Mouse (Mus musculus): Measurements from ENCODE around the gene Kif26a. TPM values are rescaled to one million over a fixed set of nuclear protein-coding genes. Genes with fewer than 3 reads are reported as not detected.

Kif26a gene
- polyA plus RNA-seq, 1 experiment from 2014 or later = 3.5 TPM

DNA sequence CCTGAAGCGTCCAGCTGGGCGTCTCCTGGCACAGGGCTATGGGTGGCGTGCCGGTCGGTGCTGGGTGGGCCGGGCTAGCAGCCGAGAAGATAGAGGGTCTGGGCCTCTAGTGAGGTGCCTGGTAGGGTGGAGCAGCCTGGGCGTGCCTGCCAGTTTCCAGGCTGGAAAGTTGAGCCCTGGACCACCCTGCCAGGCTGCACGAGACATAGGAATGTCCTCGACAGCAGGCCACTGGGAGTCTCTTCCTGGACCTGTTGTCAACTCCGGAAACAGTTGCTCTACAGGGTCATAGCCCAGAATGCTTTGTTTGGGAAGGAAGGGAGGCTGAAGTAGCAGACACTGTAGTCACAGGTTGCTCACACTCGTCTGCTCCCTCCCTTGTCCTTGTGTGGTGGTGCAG is 7.6 kb downstream of the Kif26a start:
- no peaks in the 10 kb centered on the region for H3K27me3 ChIP-seq (ENCODE audit: control insufficient read depth, insufficient read depth, low read length)
- WGBS = 68% methylated on average over 12 of the region's 12 CpGs
- ATAC-seq (ENCODE audit: insufficient read depth, low FRiP score) = no peak
- no peak overlapping the region for H3K4me2 ChIP-seq (ENCODE audit: low read depth, low read length)
- H3K4me1 ChIP-seq (ENCODE audit: control insufficient read depth, insufficient read depth, low read length) = peaks cover 19% of the 10 kb centered on the region
- no peak overlapping the region for H3K4me3 ChIP-seq (replicated peaks; ENCODE audit: low read length)
- H3K27ac ChIP-seq (ENCODE audit: low read length) = peak overlapping the region; percentile 3; the same call in 1 of the 2 replicates
- H3K9me3 ChIP-seq (replicated peaks; ENCODE audit: control insufficient read depth, low read length) = no peaks in the 10 kb centered on the region
- 0 out of 2 replicates have a peak overlapping the region, but pooled peaks have one; percentile 21 for H3K9ac ChIP-seq (ENCODE audit: low read length)
- H3K36me3 ChIP-seq (ENCODE audit: control insufficient read depth, insufficient read depth, low read length) = no peaks in the 10 kb centered on the region

DNA sequence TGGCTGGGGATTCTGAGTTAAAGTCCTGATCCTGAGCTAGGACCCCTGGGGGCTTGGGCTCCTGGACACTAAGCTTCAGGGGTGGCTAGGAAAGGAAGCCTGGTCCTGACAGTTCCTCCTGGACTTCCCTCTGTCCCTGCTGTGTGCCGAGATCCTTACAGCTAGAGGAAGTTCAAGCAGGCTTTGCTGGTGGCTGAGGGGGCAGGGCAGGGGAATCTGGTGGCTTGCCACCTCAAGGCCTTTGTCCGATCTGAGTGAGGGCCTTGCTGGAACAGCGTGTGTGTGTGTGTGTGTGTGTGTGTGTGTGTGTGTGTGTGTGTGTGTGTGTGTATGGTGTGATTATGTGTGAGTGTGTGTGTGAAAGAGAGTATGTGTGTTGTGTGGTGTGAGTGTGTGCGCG is 8.5 kb downstream of the Kif26a start:
- no peak overlapping the region for H3K4me2 ChIP-seq (ENCODE audit: low read depth, low read length)
- peaks cover 19% of the 10 kb centered on the region for H3K4me1 ChIP-seq (ENCODE audit: control insufficient read depth, insufficient read depth, low read length)
- H3K9me3 ChIP-seq (replicated peaks; ENCODE audit: control insufficient read depth, low read length) = no peaks in the 10 kb centered on the region
- no peak for ATAC-seq (ENCODE audit: insufficient read depth, low FRiP score)
- H3K27ac ChIP-seq (ENCODE audit: low read length) = peak overlapping the region; percentile 56; the same call in 1 of the 2 replicates
- no peak overlapping the region; the same call in 1 of the 2 replicates for H3K9ac ChIP-seq (ENCODE audit: low read length)
- H3K36me3 ChIP-seq (ENCODE audit: control insufficient read depth, insufficient read depth, low read length) = no peaks in the 10 kb centered on the region
- H3K4me3 ChIP-seq (replicated peaks; ENCODE audit: low read length) = no peak overlapping the region
- WGBS = 72% methylated on average over 4 of the region's 5 CpGs
- H3K27me3 ChIP-seq (ENCODE audit: control insufficient read depth, insufficient read depth, low read length) = no peaks in the 10 kb centered on the region

DNA sequence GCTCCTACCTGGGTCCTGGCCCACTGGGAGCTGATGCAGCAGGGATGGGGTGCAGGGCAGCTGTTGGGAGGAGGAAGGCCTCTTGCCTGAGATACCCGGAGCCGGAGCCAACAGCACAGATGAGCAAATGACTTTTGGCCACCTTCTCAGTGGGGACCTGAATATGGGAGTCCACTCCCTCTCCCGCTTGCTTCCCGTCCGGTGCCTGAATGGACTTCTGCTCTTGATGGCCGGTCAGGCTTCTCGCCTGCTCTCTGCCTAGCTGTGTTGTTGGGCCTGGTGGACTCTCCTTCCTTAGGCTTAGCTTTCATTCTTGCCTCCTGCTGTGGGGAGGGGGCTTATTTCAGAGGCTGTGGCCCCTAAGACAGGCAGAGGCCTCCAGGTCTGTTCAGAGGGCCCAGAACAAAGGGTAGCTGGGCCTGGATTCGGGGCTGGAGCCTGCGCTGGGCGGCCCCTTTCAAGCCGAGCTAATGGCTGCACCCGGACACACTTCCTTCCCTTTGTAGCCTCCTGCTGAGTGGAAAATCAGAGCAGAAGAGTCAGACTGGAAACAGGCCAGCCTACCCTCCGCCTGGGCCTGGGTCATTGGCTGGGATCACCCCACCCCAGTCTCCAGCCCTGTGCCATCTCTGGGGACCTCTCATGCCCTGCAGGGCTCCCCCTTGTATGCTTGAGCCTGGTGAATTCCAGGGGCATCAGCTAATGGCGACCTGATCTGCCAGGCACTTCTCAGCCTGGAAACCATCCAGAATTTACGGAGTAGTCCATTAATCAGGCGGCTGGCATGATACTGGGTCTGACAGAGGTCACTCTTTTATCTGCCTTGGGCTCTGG is 9.4 kb downstream of the Kif26a start:
- 74% methylated on average over 16 of the region's 16 CpGs for WGBS
- ATAC-seq (ENCODE audit: insufficient read depth, low FRiP score) = no peak; the same call in 1 of the 2 replicates
- no peak overlapping the region for H3K4me3 ChIP-seq (replicated peaks; ENCODE audit: low read length)
- 0 out of 2 replicates have a peak overlapping the region, but pooled peaks have one; percentile 0 for H3K9ac ChIP-seq (ENCODE audit: low read length)
- H3K9me3 ChIP-seq (replicated peaks; ENCODE audit: control insufficient read depth, low read length) = no peaks in the 10 kb centered on the region
- H3K27me3 ChIP-seq (ENCODE audit: control insufficient read depth, insufficient read depth, low read length) = no peaks in the 10 kb centered on the region
- peak overlapping the region; percentile 56 for H3K27ac ChIP-seq (ENCODE audit: low read length)
- H3K4me1 ChIP-seq (ENCODE audit: control insufficient read depth, insufficient read depth, low read length) = peaks cover 13% of the 10 kb centered on the region
- H3K36me3 ChIP-seq (ENCODE audit: control insufficient read depth, insufficient read depth, low read length) = no peaks in the 10 kb centered on the region
- no peak overlapping the region for H3K4me2 ChIP-seq (ENCODE audit: low read depth, low read length)

DNA sequence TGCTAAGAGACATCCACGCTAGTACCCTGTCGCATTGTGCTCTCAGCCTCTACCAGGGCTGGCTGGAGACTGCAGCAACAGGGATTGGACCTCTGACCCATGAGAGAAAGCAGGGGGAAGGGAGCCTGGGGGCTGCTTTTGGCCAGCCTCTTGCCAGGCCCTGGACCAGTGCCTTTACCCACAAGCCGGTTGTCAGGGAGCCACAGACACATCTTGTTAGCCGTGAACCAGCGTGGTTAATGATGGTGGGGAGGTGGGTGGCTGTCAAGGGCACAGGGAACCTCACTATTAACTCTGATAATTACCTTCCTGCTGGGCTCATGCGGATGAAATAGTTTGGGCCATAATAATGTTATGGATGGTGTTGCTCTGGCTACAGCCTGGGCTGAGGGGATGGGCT is 10.8 kb downstream of the Kif26a start:
- no peak overlapping the region for H3K9ac ChIP-seq (ENCODE audit: low read length)
- ATAC-seq (ENCODE audit: insufficient read depth, low FRiP score) = no peak

DNA sequence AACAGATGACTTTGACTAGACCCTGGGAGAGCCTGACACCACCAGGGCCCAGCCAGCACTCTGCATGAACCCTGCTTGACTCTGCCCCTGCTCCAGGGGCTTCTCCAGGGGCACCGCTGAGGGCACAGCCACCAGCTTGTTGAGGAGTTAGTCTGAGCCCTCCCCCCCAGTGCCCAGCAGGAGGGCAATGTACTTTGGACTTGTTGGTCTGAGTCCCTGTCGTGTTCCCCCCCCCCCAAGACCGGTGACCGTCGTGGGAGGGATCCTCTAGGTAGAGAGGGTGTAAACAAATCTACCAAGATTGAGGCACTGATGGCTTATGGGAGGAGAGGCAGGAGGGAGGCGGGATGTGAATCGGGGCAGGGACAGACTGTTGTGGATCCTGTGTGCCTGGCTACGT is 12.2 kb downstream of the Kif26a start:
- no peak for ATAC-seq (ENCODE audit: insufficient read depth, low FRiP score)
- 42% methylated on average over 8 of the region's 8 CpGs for WGBS

More for the DNA sequence above, 10.8 kb downstream of the Kif26a start:
- H3K4me2 ChIP-seq (ENCODE audit: low read depth, low read length) = no peak overlapping the region
- H3K4me1 ChIP-seq (ENCODE audit: control insufficient read depth, insufficient read depth, low read length) = peaks cover 6% of the 10 kb centered on the region; the same call in 1 of the 2 replicates
- no peaks in the 10 kb centered on the region for H3K9me3 ChIP-seq (replicated peaks; ENCODE audit: control insufficient read depth, low read length)
- no peaks in the 10 kb centered on the region for H3K36me3 ChIP-seq (ENCODE audit: control insufficient read depth, insufficient read depth, low read length)
- no peaks in the 10 kb centered on the region for H3K27me3 ChIP-seq (ENCODE audit: control insufficient read depth, insufficient read depth, low read length)
- no peak overlapping the region for H3K27ac ChIP-seq (ENCODE audit: low read length)
- 85% methylated on average over 6 of the region's 6 CpGs for WGBS
- H3K4me3 ChIP-seq (replicated peaks; ENCODE audit: low read length) = no peak overlapping the region

DNA sequence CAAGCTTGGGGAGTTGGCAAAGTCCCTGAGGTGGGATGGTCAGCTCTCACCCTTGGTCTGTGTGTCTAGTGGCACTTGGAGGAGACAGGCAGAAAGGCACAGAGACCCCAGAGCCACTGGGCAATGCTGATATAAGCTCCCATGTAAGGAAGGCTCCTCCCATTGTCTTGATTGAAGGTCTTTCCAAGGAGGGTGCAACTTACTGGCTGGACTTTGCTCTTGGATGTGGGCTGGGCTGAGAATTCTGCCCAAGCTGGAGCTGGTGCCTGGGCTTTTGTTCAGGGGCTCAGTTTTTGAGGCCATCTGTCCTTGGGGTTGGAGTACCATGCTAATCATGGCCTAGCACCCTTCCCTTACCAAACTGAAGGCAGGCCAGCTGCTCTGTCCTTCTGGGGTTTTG is 12.8 kb downstream of the Kif26a start:
- H3K4me1 ChIP-seq (ENCODE audit: control insufficient read depth, insufficient read depth, low read length) = peaks cover 4% of the 10 kb centered on the region; the same call in 1 of the 2 replicates
- H3K9me3 ChIP-seq (replicated peaks; ENCODE audit: control insufficient read depth, low read length) = no peaks in the 10 kb centered on the region
- H3K27me3 ChIP-seq (ENCODE audit: control insufficient read depth, insufficient read depth, low read length) = no peaks in the 10 kb centered on the region
- no peak overlapping the region for H3K4me3 ChIP-seq (replicated peaks; ENCODE audit: low read length)
- H3K27ac ChIP-seq (ENCODE audit: low read length) = no peak overlapping the region
- H3K9ac ChIP-seq (ENCODE audit: low read length) = no peak overlapping the region
- H3K4me2 ChIP-seq (ENCODE audit: low read depth, low read length) = no peak overlapping the region
- no peaks in the 10 kb centered on the region for H3K36me3 ChIP-seq (ENCODE audit: control insufficient read depth, insufficient read depth, low read length)
- no peak for ATAC-seq (ENCODE audit: insufficient read depth, low FRiP score)

More for the DNA sequence above, 12.2 kb downstream of the Kif26a start:
- H3K4me2 ChIP-seq (ENCODE audit: low read depth, low read length) = no peak overlapping the region
- no peak overlapping the region for H3K27ac ChIP-seq (ENCODE audit: low read length)
- no peak overlapping the region for H3K4me3 ChIP-seq (replicated peaks; ENCODE audit: low read length)
- H3K27me3 ChIP-seq (ENCODE audit: control insufficient read depth, insufficient read depth, low read length) = no peaks in the 10 kb centered on the region
- no peak overlapping the region for H3K9ac ChIP-seq (ENCODE audit: low read length)
- H3K4me1 ChIP-seq (ENCODE audit: control insufficient read depth, insufficient read depth, low read length) = peaks cover 6% of the 10 kb centered on the region; the same call in 1 of the 2 replicates
- no peaks in the 10 kb centered on the region for H3K36me3 ChIP-seq (ENCODE audit: control insufficient read depth, insufficient read depth, low read length)
- H3K9me3 ChIP-seq (replicated peaks; ENCODE audit: control insufficient read depth, low read length) = no peaks in the 10 kb centered on the region

DNA sequence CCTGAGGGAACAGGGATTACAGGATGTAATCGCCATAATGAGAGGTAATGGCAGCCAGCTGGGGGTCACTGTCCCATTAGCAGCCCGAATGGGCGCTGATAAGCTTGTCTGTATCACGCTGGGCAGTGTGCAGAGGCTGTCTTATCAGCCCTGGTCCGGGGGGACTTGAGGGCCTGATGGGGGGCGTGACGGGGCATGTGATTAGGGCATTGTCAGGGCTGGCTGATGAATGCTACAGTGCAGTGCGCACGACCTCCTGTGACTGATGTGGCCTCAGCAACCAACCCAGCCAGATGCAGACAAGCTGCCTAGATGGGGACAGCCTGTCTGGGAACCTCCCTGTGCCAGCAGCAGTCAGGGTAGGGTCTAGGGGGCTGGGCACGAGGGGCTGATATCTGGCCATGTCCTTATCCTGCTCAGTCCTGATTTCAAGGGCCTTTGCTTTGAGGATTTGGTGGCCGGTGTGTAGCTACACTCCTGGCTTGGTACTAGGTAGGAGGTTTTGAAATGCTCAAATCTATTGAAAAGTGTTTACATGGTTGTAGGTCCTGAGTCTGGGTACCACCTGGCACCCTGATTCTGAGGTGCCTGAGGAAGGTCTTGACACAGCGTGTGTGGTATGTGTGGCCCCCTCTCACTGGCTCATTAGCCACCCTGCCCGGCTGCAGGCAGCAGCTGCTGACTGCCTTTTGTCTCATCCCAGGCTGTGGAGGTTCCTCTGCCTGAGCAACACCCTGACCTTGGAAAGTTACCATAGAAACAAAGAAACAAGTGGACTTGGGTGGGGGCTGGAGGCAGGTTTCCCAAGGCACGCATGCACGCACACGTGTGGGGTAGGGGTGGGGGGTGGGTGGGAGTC is 18.2 kb downstream of the Kif26a start:
- ATAC-seq (ENCODE audit: insufficient read depth, low FRiP score) = no peak
- Histone ChIP-seq H3K9me3 (replicated peaks; ENCODE audit: control insufficient read depth, low read length) (no peaks in the 10 kb centered on the region), H3K4me1 (ENCODE audit: control insufficient read depth, insufficient read depth, low read length) (peaks cover 9% of the 10 kb centered on the region), H3K27ac (ENCODE audit: low read length) (no peak overlapping the region), H3K4me3 (replicated peaks; ENCODE audit: low read length) (no peak overlapping the region), H3K27me3 (ENCODE audit: control insufficient read depth, insufficient read depth, low read length) (no peaks in the 10 kb centered on the region), H3K9ac (ENCODE audit: low read length) (no peak overlapping the region), H3K4me2 (ENCODE audit: low read depth, low read length) (no peak overlapping the region), H3K36me3 (ENCODE audit: control insufficient read depth, insufficient read depth, low read length) (no peaks in the 10 kb centered on the region)
- 28% methylated on average over 16 of the region's 16 CpGs for whole genome bisulfite sequencing

DNA sequence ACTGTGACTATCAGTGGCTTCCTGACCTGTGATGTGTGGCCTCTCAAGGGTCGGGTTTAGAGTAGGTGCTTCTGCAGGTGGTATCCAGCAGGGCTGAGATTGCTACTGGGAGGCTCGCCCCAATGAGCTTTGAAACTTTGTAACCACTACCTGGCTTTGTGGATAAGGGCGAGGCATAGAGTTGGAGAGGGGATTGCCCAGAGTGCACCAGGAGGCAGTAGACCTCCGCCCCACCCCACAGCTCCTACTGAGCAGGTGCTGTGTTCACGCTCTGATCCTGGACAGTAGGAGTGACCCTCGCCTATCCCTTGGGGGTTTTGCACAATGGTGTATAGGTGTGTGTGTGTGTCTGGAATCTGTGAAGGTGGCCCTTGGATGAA is 18.8 kb downstream of the Kif26a start:
- 69% methylated on average over 6 of the region's 6 CpGs for WGBS
- Histone ChIP-seq H3K27ac (ENCODE audit: low read length) (no peak overlapping the region), H3K9me3 (replicated peaks; ENCODE audit: control insufficient read depth, low read length) (no peaks in the 10 kb centered on the region), H3K4me2 (ENCODE audit: low read depth, low read length) (no peak overlapping the region), H3K36me3 (ENCODE audit: control insufficient read depth, insufficient read depth, low read length) (no peaks in the 10 kb centered on the region), H3K27me3 (ENCODE audit: control insufficient read depth, insufficient read depth, low read length) (no peaks in the 10 kb centered on the region), H3K4me3 (replicated peaks; ENCODE audit: low read length) (no peak overlapping the region), H3K9ac (ENCODE audit: low read length) (no peak overlapping the region), H3K4me1 (ENCODE audit: control insufficient read depth, insufficient read depth, low read length) (peaks cover 14% of the 10 kb centered on the region)
- no peak for ATAC-seq (ENCODE audit: insufficient read depth, low FRiP score)

DNA sequence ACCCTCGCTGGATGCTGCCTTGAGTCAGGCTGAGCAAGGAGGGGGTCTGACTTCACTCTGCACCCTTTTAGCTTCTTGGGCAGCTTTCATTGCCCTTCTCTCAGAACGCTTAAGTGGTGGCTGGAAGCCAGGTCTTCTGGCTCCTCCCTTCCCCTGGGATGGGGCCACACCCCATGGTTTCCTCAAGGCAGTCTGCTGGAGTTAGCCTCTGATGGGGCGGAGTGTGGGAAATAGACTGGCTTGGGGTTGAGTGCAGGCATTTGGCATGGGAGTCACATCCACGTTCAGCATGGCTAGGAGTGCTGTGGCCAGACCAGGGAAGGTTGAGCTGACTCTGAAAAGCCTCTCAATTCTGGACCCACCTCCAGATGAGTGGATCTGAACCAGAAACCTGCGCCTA is 23.2 kb downstream of the Kif26a start:
- Histone ChIP-seq H3K9me3 (replicated peaks; ENCODE audit: control insufficient read depth, low read length) (no peaks in the 10 kb centered on the region), H3K27ac (ENCODE audit: low read length) (no peak overlapping the region), H3K36me3 (ENCODE audit: control insufficient read depth, insufficient read depth, low read length) (peaks cover 4% of the 10 kb centered on the region; the same call in 1 of the 2 replicates), H3K4me3 (replicated peaks; ENCODE audit: low read length) (no peak overlapping the region), H3K27me3 (ENCODE audit: control insufficient read depth, insufficient read depth, low read length) (no peaks in the 10 kb centered on the region), H3K4me2 (ENCODE audit: low read depth, low read length) (no peak overlapping the region), H3K9ac (ENCODE audit: low read length) (no peak overlapping the region), H3K4me1 (ENCODE audit: control insufficient read depth, insufficient read depth, low read length) (peaks cover 14% of the 10 kb centered on the region)
- ATAC-seq (ENCODE audit: insufficient read depth, low FRiP score) = peak; percentile 53; the same call in 1 of the 2 replicates
- WGBS = 49% methylated on average over 5 of the region's 5 CpGs

Measured in stomach, embryonic 16.5 days (tissue).